Mouse (Mus musculus): ENCODE results near the gene Btbd6. TPM values are rescaled to one million over a fixed set of nuclear protein-coding genes. Genes with fewer than 3 reads are reported as not detected.
A peak's percentile ranks its signal among the peaks of the same experiment; 100 is the strongest.

Btbd6 gene
- total and polyA plus RNA-seq, 2 experiments from 2014 or later = 21.6 to 62.7 TPM

GRCm38 (mm10) chr12:112990706-112991405 lies 14.6 kb downstream of the Btbd6 start:
- no peak overlapping the region for H3K9ac ChIP-seq (replicated peaks; ENCODE audit: low read depth, low read length)
- TF ChIP-seq CTCF (IDR thresholded peaks at IDR 0.05; ENCODE audit: low read depth) = no peak
- no peak for TF ChIP-seq EP300 (IDR thresholded peaks at IDR 0.05; ENCODE audit: low read depth)
- H3K9me3 ChIP-seq (replicated peaks; ENCODE audit: control insufficient read depth, low read length) = no peaks in the 10 kb centered on the region
- no peak for DNase-seq (ENCODE audit: low spot score)
- H3K4me1 ChIP-seq (ENCODE audit: control insufficient read depth, insufficient read depth) = no peaks in the 10 kb centered on the region
- no peak overlapping the region for H3K4me3 ChIP-seq (ENCODE audit: low read depth, low read length)
- H3K36me3 ChIP-seq (replicated peaks; ENCODE audit: control insufficient read depth, insufficient read depth, low read length) = peaks cover 34% of the 10 kb centered on the region
- WGBS = 79% methylated on average over 5 of the region's 5 CpGs
- no peak for ATAC-seq (ENCODE audit: insufficient read depth, low read depth)
- H3K27ac ChIP-seq (ENCODE audit: low read depth) = no peak overlapping the region
- H3K27me3 ChIP-seq (ENCODE audit: control insufficient read depth, insufficient read depth, low read length) = no peaks in the 10 kb centered on the region
- H3K4me2 ChIP-seq (ENCODE audit: low read depth, low read length) = no peak overlapping the region

DNA sequence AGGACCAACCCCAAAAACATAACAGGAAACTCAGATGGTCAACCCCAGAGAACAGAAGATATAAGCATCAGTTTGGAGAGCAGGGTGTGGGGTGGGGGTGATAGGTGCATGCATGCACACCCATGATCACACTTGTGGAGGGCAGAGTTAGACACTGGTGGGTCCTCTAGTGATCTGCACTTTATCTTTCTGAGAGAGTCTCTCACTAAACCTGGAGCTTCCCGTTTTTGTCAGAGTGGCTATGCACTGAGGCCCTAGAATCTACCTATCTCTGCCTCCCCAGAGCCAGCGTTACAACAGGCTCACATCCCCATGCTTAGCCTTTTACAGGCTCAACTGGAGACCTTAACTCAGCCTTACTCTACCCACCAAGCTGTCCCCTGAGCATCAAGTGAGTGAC lies 15.2 kb downstream of the Btbd6 start:
- H3K4me3 ChIP-seq (ENCODE audit: low read depth, low read length) = no peak overlapping the region
- H3K4me1 ChIP-seq (ENCODE audit: control insufficient read depth, insufficient read depth) = no peaks in the 10 kb centered on the region
- DNase-seq (ENCODE audit: low spot score) (no peak), ATAC-seq (ENCODE audit: insufficient read depth, low read depth) (no peak)
- TF ChIP-seq CTCF (IDR thresholded peaks at IDR 0.05; ENCODE audit: low read depth) (no peak), EP300 (IDR thresholded peaks at IDR 0.05; ENCODE audit: low read depth) (no peak)
- H3K9me3 ChIP-seq (replicated peaks; ENCODE audit: control insufficient read depth, low read length) = no peaks in the 10 kb centered on the region
- 66% methylated on average over 2 of the region's 2 CpGs for WGBS
- H3K27ac ChIP-seq (ENCODE audit: low read depth) = no peak overlapping the region
- H3K4me2 ChIP-seq (ENCODE audit: low read depth, low read length) = no peak overlapping the region
- H3K27me3 ChIP-seq (ENCODE audit: control insufficient read depth, insufficient read depth, low read length) = no peaks in the 10 kb centered on the region
- peaks cover 30% of the 10 kb centered on the region for H3K36me3 ChIP-seq (replicated peaks; ENCODE audit: control insufficient read depth, insufficient read depth, low read length)
- H3K9ac ChIP-seq (replicated peaks; ENCODE audit: low read depth, low read length) = no peak overlapping the region

- H3K9ac ChIP-seq (replicated peaks; ENCODE audit: low read depth, low read length) = no peak overlapping the region
- 0 out of 2 replicates have a peak, but pooled peaks cover 22% of the 10 kb centered on the region for H3K36me3 ChIP-seq (replicated peaks; ENCODE audit: control insufficient read depth, insufficient read depth, low read length)
- no peaks in the 10 kb centered on the region for H3K9me3 ChIP-seq (replicated peaks; ENCODE audit: control insufficient read depth, low read length)
- H3K27ac ChIP-seq (ENCODE audit: low read depth) = no peak overlapping the region
- H3K4me1 ChIP-seq (ENCODE audit: control insufficient read depth, insufficient read depth) = peaks cover 8% of the 10 kb centered on the region
- DNase-seq (ENCODE audit: low spot score) (no peak), ATAC-seq (ENCODE audit: insufficient read depth, low read depth) (no peak)
- 66% methylated on average over 4 of the region's 4 CpGs for WGBS
- H3K27me3 ChIP-seq (ENCODE audit: control insufficient read depth, insufficient read depth, low read length) = no peaks in the 10 kb centered on the region
- no peak overlapping the region for H3K4me3 ChIP-seq (ENCODE audit: low read depth, low read length)
- H3K4me2 ChIP-seq (ENCODE audit: low read depth, low read length) = no peak overlapping the region
- TF ChIP-seq EP300 (IDR thresholded peaks at IDR 0.05; ENCODE audit: low read depth) = no peak
- no peak for TF ChIP-seq CTCF (IDR thresholded peaks at IDR 0.05; ENCODE audit: low read depth)
Observed at GRCm38 (mm10) chr12:112994153-112994552, 17.9 kb downstream of the Btbd6 start.

DNA sequence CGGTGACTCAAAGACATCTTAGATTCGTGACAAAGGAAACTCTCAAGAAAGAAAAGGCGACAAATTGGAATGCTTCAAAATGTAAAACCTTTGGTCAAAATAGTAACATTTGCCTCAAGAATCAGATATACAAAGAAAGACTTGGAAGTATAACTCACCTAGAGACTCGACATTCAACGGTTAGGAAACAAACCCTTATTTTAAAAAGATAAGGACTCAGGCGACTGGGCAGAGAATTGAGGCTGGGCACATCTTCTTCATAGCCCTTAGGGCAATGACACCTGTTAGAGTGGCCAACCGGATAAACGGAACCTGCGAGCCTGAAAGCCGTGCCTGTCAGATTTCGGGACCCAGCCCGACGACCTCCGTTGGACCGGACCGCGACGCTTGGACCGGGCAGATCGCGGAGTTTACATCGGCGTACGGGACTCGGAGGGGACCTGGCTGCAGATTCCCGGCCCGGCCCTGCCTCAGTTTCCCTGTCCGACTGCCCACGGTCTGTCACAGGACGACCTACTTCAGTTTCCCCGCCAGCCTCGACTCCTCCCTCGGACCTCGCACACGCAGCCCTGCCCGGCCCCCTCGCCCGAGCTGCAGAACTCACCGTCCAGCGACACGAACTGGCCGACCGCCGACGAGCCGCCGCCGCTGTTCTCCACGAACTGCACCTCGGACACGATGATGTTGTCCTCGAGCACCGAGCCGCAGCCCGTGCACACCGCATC lies 23.4 kb downstream of the Btbd6 start:
- ATAC-seq (ENCODE audit: insufficient read depth, low read depth) (no peak), DNase-seq (ENCODE audit: low spot score) (peak; percentile 21)
- WGBS = 1% methylated on average over 56 of the region's 56 CpGs
- Histone ChIP-seq H3K9me3 (replicated peaks; ENCODE audit: control insufficient read depth, low read length) (no peaks in the 10 kb centered on the region), H3K9ac (replicated peaks; ENCODE audit: low read depth, low read length) (peak overlapping the region; percentile 97), H3K36me3 (replicated peaks; ENCODE audit: control insufficient read depth, insufficient read depth, low read length) (0 out of 2 replicates have a peak, but pooled peaks cover 12% of the 10 kb centered on the region), H3K4me2 (ENCODE audit: low read depth, low read length) (peak overlapping the region; percentile 96), H3K4me3 (ENCODE audit: low read depth, low read length) (peak overlapping the region; percentile 79), H3K4me1 (ENCODE audit: control insufficient read depth, insufficient read depth) (peaks cover 15% of the 10 kb centered on the region), H3K27me3 (ENCODE audit: control insufficient read depth, insufficient read depth, low read length) (no peaks in the 10 kb centered on the region), H3K27ac (ENCODE audit: low read depth) (peak overlapping the region; percentile 97)
- no peak for TF ChIP-seq EP300 (IDR thresholded peaks at IDR 0.05; ENCODE audit: low read depth)
- TF ChIP-seq CTCF (IDR thresholded peaks at IDR 0.05; ENCODE audit: low read depth) = no peak

GRCm38 (mm10) chr12:113000294-113001132 lies 24.2 kb downstream of the Btbd6 start, which contains the start of gene Brf1:
TSS of gene Brf1 (minus strand) at chr12:113000704.
- Histone ChIP-seq H3K9me3 (replicated peaks; ENCODE audit: control insufficient read depth, low read length) (no peaks in the 10 kb centered on the region), H3K4me1 (ENCODE audit: control insufficient read depth, insufficient read depth) (peaks cover 15% of the 10 kb centered on the region), H3K36me3 (replicated peaks; ENCODE audit: control insufficient read depth, insufficient read depth, low read length) (0 out of 2 replicates have a peak, but pooled peaks cover 12% of the 10 kb centered on the region), H3K4me2 (ENCODE audit: low read depth, low read length) (peak within 1 kb of the TSS; percentile 96), H3K9ac (replicated peaks; ENCODE audit: low read depth, low read length) (peak within 1 kb of the TSS; percentile 97), H3K27me3 (ENCODE audit: control insufficient read depth, insufficient read depth, low read length) (no peaks in the 10 kb centered on the region), H3K27ac (ENCODE audit: low read depth) (peak within 1 kb of the TSS; percentile 97), H3K4me3 (ENCODE audit: low read depth, low read length) (peak within 1 kb of the TSS; percentile 79)
- ATAC-seq (ENCODE audit: insufficient read depth, low read depth) (peak; percentile 96), DNase-seq (ENCODE audit: low spot score) (peak; percentile 100)
- WGBS = under 1% methylated on average over 73 of the region's 96 CpGs
- TF ChIP-seq CTCF (IDR thresholded peaks at IDR 0.05; ENCODE audit: low read depth) = 0 out of 2 replicates have a peak, but pooled peaks have one; percentile 11
- no peak; the same call in 1 of the 2 replicates for TF ChIP-seq EP300 (IDR thresholded peaks at IDR 0.05; ENCODE audit: low read depth)

All from heart, postnatal 0 days (tissue).